Mouse (Mus musculus) MEL (cell line): ENCODE results near the gene Ppp1r12a.

ENCODE experiments used
- CHD2 ChIP-seq: IDR thresholded peaks from 2 replicates; pipeline ENCODE4 v1.6.1; 2011; ENCODE audit warnings: low read length, improper control_type of control experiment
- CTCF ChIP-seq, 3 experiments: IDR thresholded peaks in 2 of 3; conservative IDR thresholded peaks in 1 of 3; 2 replicates each; pipeline ENCODE4 v1.5.1; 2011 to 2012; ENCODE audit warnings: low read length in 3 of 3, low read depth in 2 of 3, mild to moderate bottlenecking in 2 of 3, improper control_type of control experiment in 1 of 3, inconsistent platforms in 1 of 3, mixed read lengths in 1 of 3, moderate library complexity in 1 of 3; ENCODE audit not compliant: control insufficient read depth in 1 of 3, insufficient read depth in 1 of 3, poor library complexity in 1 of 3, severe bottlenecking in 1 of 3
- MXI1 ChIP-seq: IDR thresholded peaks from 2 replicates; pipeline ENCODE4 v1.6.1; 2011; ENCODE audit warnings: mild to moderate bottlenecking, low read depth, low read length, improper control_type of control experiment
- NRF1 ChIP-seq: IDR thresholded peaks from 2 replicates; pipeline ENCODE4 v1.6.1; 2014; ENCODE audit warnings: low read depth, mild to moderate bottlenecking, inconsistent platforms, low read length, improper control_type of control experiment, moderate library complexity; ENCODE audit not compliant: poor library complexity, insufficient read depth, severe bottlenecking
- POLR2A ChIP-seq, 2 experiments: IDR thresholded peaks; 2 replicates each; pipeline ENCODE4 v1.6.1; 2011 to 2012; ENCODE audit warnings: low read length in 2 of 2, mild to moderate bottlenecking in 2 of 2, control low read depth in 1 of 2, improper control_type of control experiment in 1 of 2, low read depth in 1 of 2, moderate library complexity in 1 of 2; ENCODE audit not compliant: control insufficient read depth in 1 of 2, insufficient read depth in 1 of 2, poor library complexity in 1 of 2
- POLR2AphosphoS5 ChIP-seq: IDR thresholded peaks from 2 replicates; pipeline ENCODE4 v1.6.1; 2012; ENCODE audit warnings: low read depth, borderline replicate concordance, mild to moderate bottlenecking, inconsistent platforms, low read length, moderate library complexity, mixed read lengths
- RCOR1 ChIP-seq: IDR thresholded peaks from 2 replicates; pipeline ENCODE4 v1.6.1; 2012; ENCODE audit warnings: low read depth, mild to moderate bottlenecking, inconsistent platforms, low read length, improper control_type of control experiment
- SIN3A ChIP-seq: IDR thresholded peaks from 2 replicates; pipeline ENCODE4 v1.6.1; 2012; ENCODE audit warnings: low read length, improper control_type of control experiment, inconsistent platforms
- SMC3 ChIP-seq: IDR thresholded peaks from 2 replicates; pipeline ENCODE4 v1.6.1; 2011; ENCODE audit warnings: low read depth, low read length, improper control_type of control experiment
- TCF12 ChIP-seq: IDR thresholded peaks from 2 replicates; pipeline ENCODE4 v1.6.1; 2014; ENCODE audit warnings: low read depth, mild to moderate bottlenecking, inconsistent platforms, low read length, improper control_type of control experiment, moderate library complexity
- UBTF ChIP-seq: IDR thresholded peaks from 2 replicates; pipeline ENCODE4 v1.6.1; 2012; ENCODE audit warnings: low read depth, mild to moderate bottlenecking, inconsistent platforms, low read length, improper control_type of control experiment, moderate library complexity, borderline replicate concordance; ENCODE audit not compliant: insufficient read depth

DNA sequence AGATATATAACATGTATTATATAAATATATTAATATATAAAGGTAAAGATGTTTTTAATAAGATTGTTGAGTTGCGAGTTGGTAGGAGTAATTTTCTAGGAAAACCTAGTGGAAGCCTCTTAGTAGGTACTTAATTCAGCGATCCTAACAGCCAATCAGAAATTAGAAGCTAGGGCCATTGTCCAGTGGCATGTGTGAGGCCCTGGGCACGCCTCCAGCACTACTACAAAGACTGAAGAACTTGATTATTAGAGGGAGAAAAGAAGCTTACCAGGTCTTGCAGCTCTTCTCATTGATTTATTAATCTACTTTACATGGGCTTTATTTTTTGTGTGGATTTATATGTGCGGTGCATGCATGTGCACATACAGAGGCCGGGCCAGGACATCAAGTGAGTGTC is 123.0 kb downstream of the Ppp1r12a start:
- no peak for TF ChIP-seq NRF1
- no peak for TF ChIP-seq CHD2
- no peak for TF ChIP-seq RCOR1
- TF ChIP-seq POLR2AphosphoS5: no peak
- no peak for TF ChIP-seq CTCF (IDR thresholded peaks at IDR 0.05 in 2 of 3, conservative IDR thresholded peaks at IDR 0.05 in 1 of 3; ENCODE audit: control insufficient read depth in 1 of 3, insufficient read depth in 1 of 3, low read depth in 2 of 3, low read length in 3 of 3, poor library complexity in 1 of 3, severe bottlenecking in 1 of 3)
- TF ChIP-seq SMC3: no peak
- no peak for TF ChIP-seq MXI1
- no peak for TF ChIP-seq SIN3A
- TF ChIP-seq UBTF: no peak
- TF ChIP-seq TCF12: no peak
- no peak for TF ChIP-seq POLR2A (IDR thresholded peaks at IDR 0.05; ENCODE audit: control insufficient read depth in 1 of 2, insufficient read depth in 1 of 2, low read depth in 1 of 2, low read length in 2 of 2, poor library complexity in 1 of 2)
